Mouse (Mus musculus) myocyte (in vitro differentiated cells): Measurements from ENCODE around the gene Nradd.

ENCODE experiments used
- CEBPB ChIP-seq: IDR thresholded peaks from 2 replicates; pipeline ENCODE4 v1.6.1; 2011; ENCODE audit warnings: mild to moderate bottlenecking, moderate library complexity; ENCODE audit not compliant: poor library complexity, insufficient read depth, severe bottlenecking
- E2F4 ChIP-seq: IDR thresholded peaks from one replicate; pipeline ENCODE4 v1.6.1; 2011; ENCODE audit warnings: mild to moderate bottlenecking, control low read depth, moderate library complexity; ENCODE audit not compliant: insufficient read depth
- MAX ChIP-seq: IDR thresholded peaks from one replicate; pipeline ENCODE4 v1.6.1; 2011; ENCODE audit warnings: low read depth, mild to moderate bottlenecking, control low read depth
- MYOD1 ChIP-seq, 3 experiments: IDR thresholded peaks; one replicate each; pipeline ENCODE4 v1.6.1; 2011; ENCODE audit warnings: control low read depth in 2 of 3, low read depth in 2 of 3, mild to moderate bottlenecking in 2 of 3, moderate library complexity in 1 of 3; ENCODE audit not compliant: insufficient read length in 2 of 3, control insufficient read depth in 1 of 3
- MYOG ChIP-seq, 3 experiments: IDR thresholded peaks; one replicate each; pipeline ENCODE4 v1.6.1; 2011; ENCODE audit warnings: control low read depth in 2 of 3, low read depth in 2 of 3, mild to moderate bottlenecking in 2 of 3; ENCODE audit not compliant: insufficient read length in 2 of 3, control insufficient read depth in 1 of 3, insufficient read depth in 1 of 3
- POLR2A ChIP-seq: IDR thresholded peaks from one replicate; pipeline ENCODE4 v1.6.1; 2011; ENCODE audit warnings: low read depth, mild to moderate bottlenecking, control low read depth, moderate library complexity; ENCODE audit not compliant: insufficient read length
- POLR2AphosphoS2 ChIP-seq: IDR thresholded peaks from one replicate; pipeline ENCODE4 v1.6.1; 2011; ENCODE audit warnings: low read depth, control low read depth; ENCODE audit not compliant: insufficient read length
- REST ChIP-seq: IDR thresholded peaks from one replicate; pipeline ENCODE4 v1.6.1; 2011; ENCODE audit warnings: mild to moderate bottlenecking, control low read depth, moderate library complexity; ENCODE audit not compliant: insufficient read depth, insufficient read length
- SRF ChIP-seq: IDR thresholded peaks from one replicate; pipeline ENCODE4 v1.6.1; 2011; ENCODE audit warnings: low read depth; ENCODE audit not compliant: control insufficient read depth, insufficient read length
- TCF12 ChIP-seq: IDR thresholded peaks from one replicate; pipeline ENCODE4 v1.6.1; 2011; ENCODE audit warnings: mild to moderate bottlenecking, control low read depth; ENCODE audit not compliant: poor library complexity, insufficient read depth, severe bottlenecking
- TCF3 ChIP-seq: IDR thresholded peaks from one replicate; pipeline ENCODE4 v1.6.1; 2011; ENCODE audit warnings: low read depth, control low read depth; ENCODE audit not compliant: insufficient read length
- USF1 ChIP-seq: IDR thresholded peaks from one replicate; pipeline ENCODE4 v1.6.1; 2011; ENCODE audit warnings: low read depth, mild to moderate bottlenecking, control low read depth, moderate library complexity

GRCm38 (mm10) chr9:110611471-110611870 is 12.8 kb downstream of the Nradd start:
- TF ChIP-seq USF1 (no peak), MAX (no peak), POLR2A (no peak), SRF (no peak), TCF12 (no peak), CEBPB (no peak), POLR2AphosphoS2 (no peak), MYOG (IDR thresholded peaks at IDR 0.05; ENCODE audit: control insufficient read depth in 1 of 3, insufficient read depth in 1 of 3, insufficient read length in 2 of 3, low read depth in 2 of 3) (no peak), MYOD1 (IDR thresholded peaks at IDR 0.05; ENCODE audit: control insufficient read depth in 1 of 3, insufficient read length in 2 of 3, low read depth in 2 of 3) (no peak), E2F4 (no peak), REST (no peak), TCF3 (no peak)
